Mouse (Mus musculus) activated CD4-positive, CD25-positive, alpha-beta regulatory T cell, adult 4 months (primary cell): Measurements from ENCODE around the gene Foxa2. TPM values are rescaled to one million over a fixed set of nuclear protein-coding genes. Genes with fewer than 3 reads are reported as not detected.

ENCODE experiments used
- ATAC-seq: one replicate; pipeline ENCODE4 v1.8.0; 2017
- polyA plus RNA-seq, 2 experiments: library from polyadenylated mRNA; unstranded; fragments of 100-300 nt; shearing (Covaris generic); gene quantifications; one replicate each; pipeline ENCODE4 v1.2.1; 2017

The Foxa2 gene
- polyA plus RNA-seq: not detected

- no peak for ATAC-seq
Measured at GRCm38 (mm10) chr2:148046799-148047165, at the start of gene Foxa2. TSS of gene Foxa2 (minus strand) at chr2:148046969.

GRCm38 (mm10) chr2:148092089-148092488 lies 45.3 kb upstream of the Foxa2 start:
- no peak for ATAC-seq

- no peak for ATAC-seq
Measured at GRCm38 (mm10) chr2:148091657-148092056, 44.9 kb upstream of the Foxa2 start.

GRCm38 (mm10) chr2:148090071-148090470 lies 43.3 kb upstream of the Foxa2 start:
- no peak for ATAC-seq

- no peak for ATAC-seq
Measured at GRCm38 (mm10) chr2:148085529-148085928, 38.8 kb upstream of the Foxa2 start.

GRCm38 (mm10) chr2:148085126-148085525 lies 38.4 kb upstream of the Foxa2 start:
- no peak for ATAC-seq

- ATAC-seq: no peak
Measured at GRCm38 (mm10) chr2:148082283-148082682, 35.5 kb upstream of the Foxa2 start.

GRCm38 (mm10) chr2:148060705-148061104 lies 13.9 kb upstream of the Foxa2 start:
- no peak for ATAC-seq

GRCm38 (mm10) chr2:148053411-148053810 lies 6.6 kb upstream of the Foxa2 start:
- no peak for ATAC-seq

- no peak for ATAC-seq
Measured at GRCm38 (mm10) chr2:148048484-148049129, 1.8 kb upstream of the Foxa2 start.

- ATAC-seq: no peak
Measured at GRCm38 (mm10) chr2:148047611-148048010, 842 bp upstream of the Foxa2 start.

GRCm38 (mm10) chr2:148045937-148046798 lies 601 bp downstream of the Foxa2 start:
- ATAC-seq: no peak

GRCm38 (mm10) chr2:148045543-148045936 lies 1.2 kb downstream of the Foxa2 start:
- ATAC-seq: no peak

GRCm38 (mm10) chr2:148044877-148045539 lies 1.8 kb downstream of the Foxa2 start:
- no peak for ATAC-seq

GRCm38 (mm10) chr2:148043976-148044876 lies 2.5 kb downstream of the Foxa2 start:
- no peak for ATAC-seq

- ATAC-seq: no peak
Measured at GRCm38 (mm10) chr2:148043271-148043975, 3.3 kb downstream of the Foxa2 start.

- no peak for ATAC-seq
Measured at GRCm38 (mm10) chr2:148042126-148042640, 4.6 kb downstream of the Foxa2 start.

- ATAC-seq: no peak
Measured at GRCm38 (mm10) chr2:148041381-148041780, 5.4 kb downstream of the Foxa2 start.

GRCm38 (mm10) chr2:148040236-148041121 lies 6.3 kb downstream of the Foxa2 start:
- no peak for ATAC-seq
